Mouse (Mus musculus): ENCODE results near the gene Cnot6l.

DNA sequence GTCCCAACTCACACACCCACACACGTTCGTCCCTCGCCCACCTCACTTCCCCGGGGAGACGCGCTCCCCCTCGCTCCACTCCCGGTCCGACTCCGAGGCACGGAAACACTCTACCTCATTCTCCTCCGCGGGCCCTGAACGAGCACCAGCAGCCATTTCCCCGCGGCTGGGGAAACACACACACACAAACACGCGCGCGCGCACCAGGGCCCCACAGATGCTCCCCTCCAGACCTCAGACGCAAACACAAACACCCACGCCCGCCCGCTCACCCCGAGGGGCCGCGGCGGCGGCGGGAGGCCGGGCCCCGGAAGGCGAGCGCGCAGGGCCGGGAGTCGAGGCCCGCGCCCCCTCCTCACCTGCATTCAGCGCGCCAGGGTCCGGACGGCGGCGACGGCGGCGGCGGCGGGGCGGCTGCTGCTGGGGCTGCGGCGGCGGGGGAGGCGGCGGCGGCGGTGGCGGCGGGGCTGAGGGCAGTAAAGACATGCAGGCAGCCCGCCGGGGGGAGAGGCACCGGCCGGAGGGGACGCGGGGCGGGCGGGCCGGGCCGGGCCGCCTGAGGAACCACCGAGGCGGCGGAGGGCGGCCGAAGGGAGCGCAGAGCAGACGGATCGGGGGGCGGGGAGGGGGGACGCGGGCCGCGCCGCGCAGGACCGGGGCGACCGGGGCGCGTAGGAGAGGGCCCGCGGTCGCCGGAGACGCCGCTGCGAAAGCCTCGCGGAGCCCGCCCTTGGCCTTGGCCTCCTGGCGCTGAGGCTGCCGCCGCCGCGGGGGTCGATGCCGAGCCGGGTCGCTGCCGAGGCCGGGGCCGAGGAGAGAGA is 2.2 kb downstream of the Cnot6l start:
- TF ChIP-seq CTCF (IDR thresholded peaks at IDR 0.05) = no peak
- TF ChIP-seq EP300 (IDR thresholded peaks at IDR 0.05) = no peak

Data from lung, postnatal 0 days (tissue).